In the genomic region with DNA sequence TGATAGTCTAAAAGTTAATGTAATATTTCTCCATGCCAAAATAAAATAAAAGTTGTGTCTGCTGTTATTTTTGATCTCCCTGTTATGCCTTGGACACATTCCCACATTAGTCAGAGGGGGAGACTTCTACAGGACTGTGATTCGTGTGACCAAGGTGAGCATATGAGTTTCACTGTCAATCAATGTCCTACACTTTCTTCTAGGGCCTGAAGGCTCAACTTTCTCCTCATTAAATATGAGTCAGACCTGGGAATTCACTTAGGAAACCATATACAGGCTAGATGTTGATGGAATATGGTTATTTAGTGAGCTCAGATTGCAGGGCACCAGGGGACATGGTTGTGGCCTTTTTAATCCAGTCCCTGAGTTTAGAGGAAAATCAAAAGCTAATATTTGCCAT, we compare ENCODE assay signal across 13 mouse cellular contexts. TPM values are rescaled to one million over a fixed set of nuclear protein-coding genes. Genes with fewer than 3 reads are reported as not detected.
DNase-seq lines count a peak whose midpoint lies in the region; ATAC-seq lines count a peak whose summit lies in the region.
"Had no signal": no experiment of that assay in that cellular context is flagged by ENCODE, and none has a peak within 500 bp of the region (broad histone marks: within the 10 kb centered on the region; RNA-seq: fewer than 3 reads in every experiment).

No protein-coding gene starts in this region.

- no peaks in the 10 kb centered on the region for H3K27me3 ChIP-seq in hindbrain, embryonic 12.5 days
- no peaks in the 10 kb centered on the region for H3K27me3 ChIP-seq in hindbrain, embryonic 11.5 days (ENCODE audit: control insufficient read depth, insufficient read depth, low read length)
- no peaks in the 10 kb centered on the region for H3K27me3 ChIP-seq in midbrain, embryonic 13.5 days
- H3K27me3 ChIP-seq in midbrain, embryonic 10.5 days (ENCODE audit: low read depth, poor library complexity, severe bottlenecking): peaks cover 7% of the 10 kb centered on the region; the same call in 1 of the 2 replicates
- H3K27me3 ChIP-seq in hindbrain, embryonic 15.5 days: no peaks in the 10 kb centered on the region
- no peaks in the 10 kb centered on the region for H3K27me3 ChIP-seq in neural tube, embryonic 15.5 days (replicated peaks)
- H3K27me3 ChIP-seq: embryonic facial prominence, embryonic 15.5 days had no signal

- no peaks in the 10 kb centered on the region for H3K9me3 ChIP-seq in hindbrain, embryonic 12.5 days (replicated peaks)
- H3K9me3 ChIP-seq in hindbrain, embryonic 11.5 days (ENCODE audit: control insufficient read depth, low read length): no peaks in the 10 kb centered on the region
- H3K9me3 ChIP-seq in midbrain, embryonic 13.5 days: no peaks in the 10 kb centered on the region
- H3K9me3 ChIP-seq in midbrain, embryonic 10.5 days (replicated peaks): no peaks in the 10 kb centered on the region
- no peaks in the 10 kb centered on the region for H3K9me3 ChIP-seq in hindbrain, embryonic 15.5 days
- no peaks in the 10 kb centered on the region for H3K9me3 ChIP-seq in neural tube, embryonic 15.5 days (replicated peaks)
- H3K9me3 ChIP-seq: embryonic facial prominence, embryonic 15.5 days; heart, embryonic 12.5 days had no signal

- WGBS in hindbrain, embryonic 12.5 days: 59% methylated on average over 1 of the region's 1 CpGs
- WGBS in hindbrain, embryonic 11.5 days: 63% methylated on average over 1 of the region's 1 CpGs
- WGBS in midbrain, embryonic 13.5 days: 66% methylated on average over 1 of the region's 1 CpGs
- 74% methylated on average over 1 of the region's 1 CpGs for WGBS in midbrain, embryonic 10.5 days
- 67% methylated on average over 1 of the region's 1 CpGs for WGBS in hindbrain, embryonic 15.5 days
- WGBS in neural tube, embryonic 15.5 days: 65% methylated on average over 1 of the region's 1 CpGs

- peaks cover 26% of the 10 kb centered on the region for H3K4me1 ChIP-seq in hindbrain, embryonic 12.5 days
- no peaks in the 10 kb centered on the region for H3K4me1 ChIP-seq in hindbrain, embryonic 11.5 days (replicated peaks; ENCODE audit: control insufficient read depth, insufficient read depth, low read length)
- peaks cover 30% of the 10 kb centered on the region for H3K4me1 ChIP-seq in midbrain, embryonic 13.5 days (replicated peaks)
- H3K4me1 ChIP-seq in midbrain, embryonic 10.5 days: peaks cover 25% of the 10 kb centered on the region
- peaks cover 41% of the 10 kb centered on the region for H3K4me1 ChIP-seq in hindbrain, embryonic 15.5 days (replicated peaks)
- H3K4me1 ChIP-seq in neural tube, embryonic 15.5 days: peaks cover 34% of the 10 kb centered on the region
- H3K4me1 ChIP-seq: heart, embryonic 12.5 days had no signal

- ATAC-seq in hindbrain, embryonic 12.5 days (ENCODE audit: low FRiP score): no peak
- ATAC-seq in hindbrain, embryonic 11.5 days (ENCODE audit: low FRiP score): no peak
- no peak for ATAC-seq in midbrain, embryonic 13.5 days
- ATAC-seq in hindbrain, embryonic 15.5 days (ENCODE audit: low FRiP score, low read depth): no peak
- no peak for ATAC-seq in neural tube, embryonic 15.5 days (ENCODE audit: low FRiP score)
- ATAC-seq in CD4-positive, CD25-positive, alpha-beta regulatory T cell, adult 4 months: no peak

- no peak overlapping the region for H3K9ac ChIP-seq in hindbrain, embryonic 12.5 days
- no peak overlapping the region for H3K9ac ChIP-seq in hindbrain, embryonic 11.5 days (ENCODE audit: low read depth, low read length)
- H3K9ac ChIP-seq in midbrain, embryonic 13.5 days (replicated peaks): no peak overlapping the region
- no peak overlapping the region for H3K9ac ChIP-seq in hindbrain, embryonic 15.5 days
- no peak overlapping the region for H3K9ac ChIP-seq in neural tube, embryonic 15.5 days (replicated peaks)
- H3K9ac ChIP-seq: embryonic facial prominence, embryonic 15.5 days; heart, embryonic 12.5 days had no signal

- no peak overlapping the region for H3K4me3 ChIP-seq in hindbrain, embryonic 12.5 days
- H3K4me3 ChIP-seq in hindbrain, embryonic 11.5 days (ENCODE audit: low read depth, low read length): no peak overlapping the region
- H3K4me3 ChIP-seq in midbrain, embryonic 13.5 days (replicated peaks): peak overlapping the region; percentile 76; the same call in 1 of the 2 replicates
- H3K4me3 ChIP-seq in midbrain, embryonic 10.5 days: no peak overlapping the region
- peak overlapping the region; percentile 92 for H3K4me3 ChIP-seq in hindbrain, embryonic 15.5 days
- peak overlapping the region; percentile 75 for H3K4me3 ChIP-seq in neural tube, embryonic 15.5 days (replicated peaks)
- H3K4me3 ChIP-seq: heart, embryonic 12.5 days had no signal

- peak overlapping the region; percentile 74 for H3K4me2 ChIP-seq in hindbrain, embryonic 12.5 days (replicated peaks)
- H3K4me2 ChIP-seq in hindbrain, embryonic 11.5 days (replicated peaks; ENCODE audit: low read depth, low read length): no peak overlapping the region
- H3K4me2 ChIP-seq in midbrain, embryonic 13.5 days (replicated peaks): peak overlapping the region; percentile 72
- peak overlapping the region; percentile 75 for H3K4me2 ChIP-seq in hindbrain, embryonic 15.5 days
- peak overlapping the region; percentile 71 for H3K4me2 ChIP-seq in neural tube, embryonic 15.5 days
- H3K4me2 ChIP-seq: heart, embryonic 12.5 days had no signal

- DNase-seq in hindbrain, embryonic 11.5 days (ENCODE audit: low spot score): no peak
- no peak for DNase-seq in midbrain, embryonic 10.5 days (ENCODE audit: low spot score)
- DNase-seq in ovary, adult 18-20 months (ENCODE audit: low spot score): no peak
- DNase-seq: cerebellum, adult 8-10 months; gastrocnemius, postnatal 10 days; lung, adult 18-20 months had no signal

- no peak overlapping the region for H3K27ac ChIP-seq in hindbrain, embryonic 12.5 days
- no peak overlapping the region for H3K27ac ChIP-seq in hindbrain, embryonic 11.5 days (ENCODE audit: low read depth, low read length)
- no peak overlapping the region for H3K27ac ChIP-seq in midbrain, embryonic 13.5 days
- no peak overlapping the region for H3K27ac ChIP-seq in midbrain, embryonic 10.5 days (replicated peaks)
- H3K27ac ChIP-seq in hindbrain, embryonic 15.5 days (replicated peaks): no peak overlapping the region
- no peak overlapping the region for H3K27ac ChIP-seq in neural tube, embryonic 15.5 days (replicated peaks)
- H3K27ac ChIP-seq: embryonic facial prominence, embryonic 15.5 days had no signal

- H3K36me3 ChIP-seq in hindbrain, embryonic 12.5 days: no peaks in the 10 kb centered on the region
- no peaks in the 10 kb centered on the region for H3K36me3 ChIP-seq in hindbrain, embryonic 11.5 days (ENCODE audit: control insufficient read depth, insufficient read depth, low read length)
- no peaks in the 10 kb centered on the region for H3K36me3 ChIP-seq in midbrain, embryonic 13.5 days
- no peaks in the 10 kb centered on the region for H3K36me3 ChIP-seq in midbrain, embryonic 10.5 days
- no peaks in the 10 kb centered on the region for H3K36me3 ChIP-seq in hindbrain, embryonic 15.5 days
- H3K36me3 ChIP-seq in neural tube, embryonic 15.5 days: no peaks in the 10 kb centered on the region
- H3K36me3 ChIP-seq: embryonic facial prominence, embryonic 15.5 days; heart, embryonic 12.5 days had no signal

RNA-seq across cellular contexts. Expression of gene Rnf150, which starts 3.1 kb away (rescaled TPM):
- polyA plus RNA-seq in hindbrain, embryonic 12.5 days (2016; fragmentation: Nextera tagmentation; extraction: Ambion mirVana): 2.4 and 2.5 TPM in 2 replicates
- polyA plus RNA-seq in hindbrain, embryonic 11.5 days (2014; fragmentation: Nextera tagmentation; extraction: Ambion mirVana): 2.3 and 2.4 TPM in 2 replicates
- polyA plus RNA-seq in midbrain, embryonic 13.5 days (2015; fragmentation: Nextera tagmentation; extraction: Ambion mirVana): 2.3 and 2.8 TPM in 2 replicates
- polyA plus RNA-seq in midbrain, embryonic 10.5 days (2016; fragmentation: Nextera tagmentation; extraction: Ambion mirVana): 1.00 and 1.2 TPM in 2 replicates
- 2.1 and 2.2 TPM in 2 replicates for polyA plus RNA-seq in hindbrain, embryonic 15.5 days (2015; fragmentation: Nextera tagmentation; extraction: Ambion mirVana)
- 2.1 and 2.5 TPM in 2 replicates for polyA plus RNA-seq in neural tube, embryonic 15.5 days (2015; fragmentation: Nextera tagmentation; extraction: Ambion mirVana)
- not detected for polyA plus RNA-seq in CD4-positive, CD25-positive, alpha-beta regulatory T cell, adult 4 months (2017; shearing (Covaris generic))

Comparison
In these comparisons a context has a peak if more than half of its experiments do, and no peak if none do; other contexts are left out.
1. H3K4me3 ChIP-seq: peak in midbrain, embryonic 13.5 days (single experiment), hindbrain, embryonic 15.5 days (single experiment) and neural tube, embryonic 15.5 days (single experiment); none in hindbrain, embryonic 12.5 days (single experiment), hindbrain, embryonic 11.5 days (single experiment) and midbrain, embryonic 10.5 days (single experiment).